20 mouse cellular contexts compared by ENCODE assay signal in the genomic region with DNA sequence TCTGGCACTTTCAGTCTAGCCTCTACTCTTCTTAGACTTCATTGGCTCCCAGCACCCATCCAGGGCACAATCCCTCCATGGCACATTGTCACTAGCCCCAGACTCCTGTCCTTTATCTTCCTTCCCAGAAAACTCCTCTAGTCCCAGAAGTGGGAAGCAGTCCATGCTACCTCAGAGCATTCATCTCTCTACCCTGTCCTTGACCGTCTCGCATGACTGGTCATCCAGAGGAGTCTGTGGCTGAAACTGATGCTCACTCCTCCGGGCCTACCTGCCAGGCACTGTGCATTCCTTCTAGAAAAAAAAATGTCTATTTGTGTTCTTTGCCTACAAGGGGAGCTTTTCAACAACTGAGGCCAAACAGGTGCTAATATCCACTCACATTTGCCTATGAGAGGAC.
DNase-seq lines count a peak whose midpoint lies in the region; ATAC-seq and TF ChIP-seq lines count a peak whose summit lies in the region.
"Had no signal": no experiment of that assay in that cellular context is flagged by ENCODE, and none has a peak within 500 bp of the region (broad histone marks: within the 10 kb centered on the region; RNA-seq: fewer than 3 reads in every experiment).

No protein-coding gene starts in this region.

- no peaks in the 10 kb centered on the region for H3K36me3 ChIP-seq in forebrain, embryonic 11.5 days (ENCODE audit: control insufficient read depth, insufficient read depth, low read length)
- H3K36me3 ChIP-seq in forebrain, embryonic 15.5 days: no peaks in the 10 kb centered on the region
- no peaks in the 10 kb centered on the region for H3K36me3 ChIP-seq in kidney, embryonic 14.5 days (ENCODE audit: control insufficient read depth, insufficient read depth, low read length)
- no peaks in the 10 kb centered on the region for H3K36me3 ChIP-seq in midbrain, embryonic 10.5 days
- H3K36me3 ChIP-seq in midbrain, postnatal 0 days (ENCODE audit: insufficient read depth, low read length): no peaks in the 10 kb centered on the region
- H3K36me3 ChIP-seq: embryonic facial prominence, embryonic 10.5 days; embryonic facial prominence, embryonic 13.5 days; G1E; hindbrain, embryonic 13.5 days had no signal

- H3K4me3 ChIP-seq in forebrain, embryonic 11.5 days (ENCODE audit: low read depth, low read length): no peak overlapping the region
- H3K4me3 ChIP-seq in forebrain, embryonic 15.5 days: no peak overlapping the region
- H3K4me3 ChIP-seq in kidney, embryonic 14.5 days (ENCODE audit: low read length): no peak overlapping the region
- no peak overlapping the region for H3K4me3 ChIP-seq in midbrain, embryonic 10.5 days
- H3K4me3 ChIP-seq in midbrain, postnatal 0 days (ENCODE audit: low read depth, low read length): no peak overlapping the region
- H3K4me3 ChIP-seq: embryonic facial prominence, embryonic 10.5 days; embryonic facial prominence, embryonic 13.5 days; erythroblast, embryonic 14.5 days; forebrain, embryonic 13.5 days; gastrocnemius, adult 2 months; hindbrain, embryonic 13.5 days had no signal

- no peak overlapping the region for H3K9ac ChIP-seq in forebrain, embryonic 11.5 days (ENCODE audit: low read length)
- no peak overlapping the region for H3K9ac ChIP-seq in forebrain, embryonic 15.5 days (replicated peaks)
- H3K9ac ChIP-seq in kidney, embryonic 14.5 days (ENCODE audit: low read depth, low read length): no peak overlapping the region
- no peak overlapping the region for H3K9ac ChIP-seq in midbrain, postnatal 0 days (replicated peaks; ENCODE audit: low read length, poor library complexity, severe bottlenecking)
- H3K9ac ChIP-seq: embryonic facial prominence, embryonic 13.5 days; forebrain, embryonic 13.5 days; forebrain, postnatal 0 days; hindbrain, embryonic 13.5 days had no signal

- H3K27ac ChIP-seq in forebrain, embryonic 11.5 days (ENCODE audit: low read depth, low read length): no peak overlapping the region
- H3K27ac ChIP-seq in forebrain, embryonic 15.5 days (replicated peaks): no peak overlapping the region
- H3K27ac ChIP-seq in kidney, embryonic 14.5 days (ENCODE audit: low read depth, low read length): no peak overlapping the region
- H3K27ac ChIP-seq in midbrain, embryonic 10.5 days (replicated peaks): 0 out of 2 replicates have a peak overlapping the region, but pooled peaks have one; percentile 14
- H3K27ac ChIP-seq in midbrain, postnatal 0 days (ENCODE audit: low read depth, low read length): no peak overlapping the region
- H3K27ac ChIP-seq: embryonic facial prominence, embryonic 10.5 days; embryonic facial prominence, embryonic 13.5 days; forebrain, embryonic 13.5 days; gastrocnemius, adult 2 months; hindbrain, embryonic 13.5 days had no signal

- H3K4me2 ChIP-seq in forebrain, embryonic 11.5 days (ENCODE audit: low read depth, low read length, severe bottlenecking): no peak overlapping the region
- no peak overlapping the region for H3K4me2 ChIP-seq in forebrain, embryonic 15.5 days (replicated peaks)
- no peak overlapping the region for H3K4me2 ChIP-seq in kidney, embryonic 14.5 days (replicated peaks; ENCODE audit: low read depth, low read length)
- H3K4me2 ChIP-seq in midbrain, postnatal 0 days (ENCODE audit: low read depth, low read length, poor library complexity, severe bottlenecking): no peak overlapping the region
- H3K4me2 ChIP-seq: embryonic facial prominence, embryonic 13.5 days; forebrain, embryonic 13.5 days; heart, embryonic 11.5 days; hindbrain, embryonic 13.5 days had no signal

- peak; percentile 25 for DNase-seq in adrenal gland, adult 2 months
- no peak for DNase-seq in adrenal gland, postnatal 25 days
- peak; percentile 27 for DNase-seq in forebrain, embryonic 11.5 days (ENCODE audit: low spot score)
- no peak for DNase-seq in kidney, postnatal 25 days
- no peak for DNase-seq in midbrain, embryonic 10.5 days (ENCODE audit: low spot score)
- DNase-seq in midbrain, postnatal 0 days (ENCODE audit: low spot score): no peak
- DNase-seq: heart, adult 11 months had no signal

- 0 out of 2 replicates have a peak, but pooled peaks have one; percentile 8 for ATAC-seq in forebrain, embryonic 11.5 days (replicated peaks; ENCODE audit: low FRiP score)
- no peak for ATAC-seq in forebrain, embryonic 15.5 days (replicated peaks)
- ATAC-seq in kidney, embryonic 14.5 days (ENCODE audit: low FRiP score, low TSS enrichment): peak; percentile 56; the same call in 1 of the 2 replicates
- ATAC-seq in midbrain, postnatal 0 days (ENCODE audit: low FRiP score): no peak
- ATAC-seq: inflammation-experienced regulatory T-cells, adult 6 months; Patski had no signal

- H3K4me1 ChIP-seq in forebrain, embryonic 11.5 days (replicated peaks; ENCODE audit: control insufficient read depth, insufficient read depth, low read length): peaks cover 3% of the 10 kb centered on the region; the same call in 1 of the 2 replicates
- H3K4me1 ChIP-seq in forebrain, embryonic 15.5 days: peaks cover 14% of the 10 kb centered on the region
- H3K4me1 ChIP-seq in kidney, embryonic 14.5 days (ENCODE audit: control insufficient read depth, insufficient read depth, low read length): no peaks in the 10 kb centered on the region
- peaks cover 26% of the 10 kb centered on the region for H3K4me1 ChIP-seq in midbrain, embryonic 10.5 days
- H3K4me1 ChIP-seq in midbrain, postnatal 0 days (ENCODE audit: insufficient read depth, low read length): peaks cover under 1% of the 10 kb centered on the region; the same call in 1 of the 2 replicates
- H3K4me1 ChIP-seq: embryonic facial prominence, embryonic 13.5 days had no signal

- no peak for TF ChIP-seq CTCF in midbrain, postnatal 0 days (IDR thresholded peaks at IDR 0.05)

- no peaks in the 10 kb centered on the region for H3K27me3 ChIP-seq in forebrain, embryonic 11.5 days (ENCODE audit: control insufficient read depth, insufficient read depth, low read length)
- no peaks in the 10 kb centered on the region for H3K27me3 ChIP-seq in forebrain, embryonic 15.5 days
- H3K27me3 ChIP-seq in kidney, embryonic 14.5 days (ENCODE audit: control insufficient read depth, insufficient read depth, low read length): no peaks in the 10 kb centered on the region
- no peaks in the 10 kb centered on the region for H3K27me3 ChIP-seq in midbrain, embryonic 10.5 days (ENCODE audit: low read depth, poor library complexity, severe bottlenecking)
- no peaks in the 10 kb centered on the region for H3K27me3 ChIP-seq in midbrain, postnatal 0 days (ENCODE audit: insufficient read depth, low read length)
- H3K27me3 ChIP-seq: embryonic facial prominence, embryonic 13.5 days; Patski had no signal

- 94% methylated on average over 3 of the region's 3 CpGs for WGBS in forebrain, embryonic 11.5 days
- WGBS in forebrain, embryonic 15.5 days: 94% methylated on average over 3 of the region's 3 CpGs
- WGBS in kidney, embryonic 14.5 days: 57% methylated on average over 3 of the region's 3 CpGs
- WGBS in midbrain, embryonic 10.5 days: 93% methylated on average over 3 of the region's 3 CpGs
- 89% methylated on average over 3 of the region's 3 CpGs for WGBS in midbrain, postnatal 0 days

- no peaks in the 10 kb centered on the region for H3K9me3 ChIP-seq in forebrain, embryonic 11.5 days (ENCODE audit: control insufficient read depth, low read length)
- H3K9me3 ChIP-seq in forebrain, embryonic 15.5 days: no peaks in the 10 kb centered on the region
- no peaks in the 10 kb centered on the region for H3K9me3 ChIP-seq in kidney, embryonic 14.5 days (ENCODE audit: control insufficient read depth, low read length)
- no peaks in the 10 kb centered on the region for H3K9me3 ChIP-seq in midbrain, embryonic 10.5 days (replicated peaks)
- no peaks in the 10 kb centered on the region for H3K9me3 ChIP-seq in midbrain, postnatal 0 days (ENCODE audit: low read length)
- H3K9me3 ChIP-seq: embryonic facial prominence, embryonic 10.5 days; embryonic facial prominence, embryonic 13.5 days; forebrain, embryonic 13.5 days; hindbrain, embryonic 13.5 days had no signal

Comparison
In these comparisons a context has a peak if more than half of its experiments do, and no peak if none do; other contexts are left out.
1. DNase-seq: peak in adrenal gland, adult 2 months (single experiment) and forebrain, embryonic 11.5 days (single experiment); none in adrenal gland, postnatal 25 days (single experiment), kidney, postnatal 25 days (0 of 2), midbrain, embryonic 10.5 days (single experiment) and midbrain, postnatal 0 days (single experiment).
2. ATAC-seq: peak in forebrain, embryonic 11.5 days (single experiment) and kidney, embryonic 14.5 days (single experiment); none in forebrain, embryonic 15.5 days (single experiment) and midbrain, postnatal 0 days (single experiment).